Mouse (Mus musculus) induced T-regulatory cell, adult 2 months (primary cell): ENCODE results near the gene Tmbim4.

Source experiments
- DNase-seq: peaks from one replicate; pipeline ENCODE4 v3.0.0-alpha.2; 2012; ENCODE audit warnings: low read depth

Tmbim4 gene

GRCm38 (mm10) chr10:120201131-120201921, at the start of gene Tmbim4:
Tmbim4 (plus strand) TSS chr10:120201590.
- peak; percentile 67 for DNase-seq

- DNase-seq: no peak
Measured at GRCm38 (mm10) chr10:120151672-120152071, 49.7 kb upstream of the Tmbim4 start.

GRCm38 (mm10) chr10:120153911-120154310, 47.5 kb upstream of the Tmbim4 start:
- DNase-seq: no peak

- DNase-seq: no peak
Measured at GRCm38 (mm10) chr10:120160533-120160932, 40.9 kb upstream of the Tmbim4 start.

GRCm38 (mm10) chr10:120162840-120163239, 38.5 kb upstream of the Tmbim4 start:
- no peak for DNase-seq

- no peak for DNase-seq
Measured at GRCm38 (mm10) chr10:120163490-120163889, 37.9 kb upstream of the Tmbim4 start.

- DNase-seq: no peak
Measured at GRCm38 (mm10) chr10:120164931-120165792, 36.2 kb upstream of the Tmbim4 start.

GRCm38 (mm10) chr10:120165793-120166503, 35.4 kb upstream of the Tmbim4 start:
- no peak for DNase-seq

GRCm38 (mm10) chr10:120168070-120168469, 33.3 kb upstream of the Tmbim4 start:
- no peak for DNase-seq

- no peak for DNase-seq
Measured at GRCm38 (mm10) chr10:120169064-120169463, 32.3 kb upstream of the Tmbim4 start.

- no peak for DNase-seq
Measured at GRCm38 (mm10) chr10:120169841-120170240, 31.5 kb upstream of the Tmbim4 start.

- no peak for DNase-seq
Measured at GRCm38 (mm10) chr10:120170277-120170676, 31.1 kb upstream of the Tmbim4 start.

- DNase-seq: no peak
Measured at GRCm38 (mm10) chr10:120171340-120171739, 30.1 kb upstream of the Tmbim4 start.

- DNase-seq: no peak
Measured at GRCm38 (mm10) chr10:120174192-120174705, 27.1 kb upstream of the Tmbim4 start.

- no peak for DNase-seq
Measured at GRCm38 (mm10) chr10:120182887-120183286, 18.5 kb upstream of the Tmbim4 start.

- no peak for DNase-seq
Measured at GRCm38 (mm10) chr10:120183342-120183741, 18.0 kb upstream of the Tmbim4 start.

- DNase-seq: no peak
Measured at GRCm38 (mm10) chr10:120188513-120188912, 12.9 kb upstream of the Tmbim4 start.

GRCm38 (mm10) chr10:120189276-120189675, 12.1 kb upstream of the Tmbim4 start:
- DNase-seq: no peak

GRCm38 (mm10) chr10:120189782-120190181, 11.6 kb upstream of the Tmbim4 start:
- DNase-seq: no peak

- peak; percentile 59 for DNase-seq
Measured at GRCm38 (mm10) chr10:120191165-120191564, 10.2 kb upstream of the Tmbim4 start.

- DNase-seq: no peak
Measured at GRCm38 (mm10) chr10:120192278-120192677, 9.1 kb upstream of the Tmbim4 start.

GRCm38 (mm10) chr10:120193255-120193654, 8.1 kb upstream of the Tmbim4 start:
- DNase-seq: peak; percentile 83
